Mouse (Mus musculus) CD4-positive, CD25-positive, alpha-beta regulatory T cell (primary cell): ENCODE data around the gene Sorl1. TPM values are rescaled to one million over a fixed set of nuclear protein-coding genes. Genes with fewer than 3 reads are reported as not detected.

Experiments used
- polyA plus RNA-seq: library from polyadenylated mRNA; unstranded; fragments of 100-300 nt; shearing (Covaris generic); gene quantifications from one replicate; pipeline ENCODE4 v1.2.1, GENCODE M21; 2017

The Sorl1 gene
- 36.7 TPM for polyA plus RNA-seq

GRCm38 (mm10) chr9:42123713-42124576 lies at the start of gene Sorl1:
Gene Sorl1, minus strand, starts transcription at chr9:42124297.

Other genes starting within 250 kb of the Sorl1 start
- gene Sc5d, start 140.0 kb upstream of the Sorl1 start, polyA plus RNA-seq, result 88.8 TPM